Mouse (Mus musculus) kidney, adult 8-10 months (tissue): ENCODE measurements around the gene Ankrd50.

Experiments
- DNase-seq, 2 experiments: peaks; one replicate each; pipeline ENCODE4 v3.0.0; 2022

The Ankrd50 gene

DNA sequence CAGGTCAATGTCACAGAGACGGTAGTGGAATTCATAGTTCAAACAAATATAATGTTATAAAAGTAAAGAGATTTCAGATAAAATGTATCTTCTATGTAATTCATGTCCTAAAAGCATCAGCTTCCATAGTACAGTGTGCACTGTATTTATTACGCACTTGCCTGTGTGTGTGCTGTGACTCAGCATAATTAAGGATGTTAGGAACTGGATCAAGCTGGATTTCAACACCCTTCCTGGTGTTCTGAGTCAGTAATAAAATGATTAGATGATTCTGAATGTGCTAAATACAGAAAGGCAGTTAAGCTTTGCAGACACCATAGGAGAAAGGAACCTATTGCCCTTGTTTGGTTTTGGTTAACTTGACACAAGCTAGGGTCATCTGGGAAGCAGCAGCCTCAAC lies 21.5 kb downstream of the Ankrd50 start:
- no peak for DNase-seq

DNA sequence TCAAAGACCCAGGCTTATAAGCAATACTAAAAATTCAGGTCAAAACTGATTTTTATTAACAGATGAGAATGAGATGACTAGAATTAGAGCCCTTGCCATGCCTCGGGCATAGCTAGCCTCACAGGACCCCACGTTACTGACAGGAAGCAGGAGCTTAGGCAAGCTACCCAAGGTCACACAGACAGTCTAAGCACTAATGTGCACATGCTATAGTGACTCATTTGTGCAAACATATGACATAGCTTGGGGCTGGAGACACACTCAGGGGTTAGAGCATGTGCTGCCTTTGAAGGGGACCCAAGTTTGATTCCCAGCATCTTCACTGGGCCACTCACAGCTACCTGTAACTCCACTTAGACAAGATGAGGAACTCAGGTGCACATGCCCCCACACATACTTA lies 22.9 kb downstream of the Ankrd50 start:
- no peak for DNase-seq

DNA sequence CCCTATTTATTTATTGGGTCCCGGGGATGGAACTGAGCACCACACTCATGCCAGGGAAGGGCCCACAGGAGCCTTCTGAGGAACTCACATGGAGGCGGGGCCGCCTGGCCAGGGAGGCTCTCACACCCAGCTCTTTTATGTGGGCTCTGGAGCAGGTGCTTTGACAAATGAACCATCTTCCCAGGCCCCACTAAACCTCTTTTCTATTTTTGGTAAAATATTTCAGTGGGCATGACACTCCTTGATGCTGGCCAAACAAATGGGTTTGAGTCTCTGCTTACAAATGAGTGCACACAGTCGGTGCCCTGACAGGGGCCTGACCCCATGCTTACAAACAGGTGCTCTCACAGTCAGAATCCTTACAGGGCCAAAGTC lies 24.4 kb downstream of the Ankrd50 start:
- no peak for DNase-seq

DNA sequence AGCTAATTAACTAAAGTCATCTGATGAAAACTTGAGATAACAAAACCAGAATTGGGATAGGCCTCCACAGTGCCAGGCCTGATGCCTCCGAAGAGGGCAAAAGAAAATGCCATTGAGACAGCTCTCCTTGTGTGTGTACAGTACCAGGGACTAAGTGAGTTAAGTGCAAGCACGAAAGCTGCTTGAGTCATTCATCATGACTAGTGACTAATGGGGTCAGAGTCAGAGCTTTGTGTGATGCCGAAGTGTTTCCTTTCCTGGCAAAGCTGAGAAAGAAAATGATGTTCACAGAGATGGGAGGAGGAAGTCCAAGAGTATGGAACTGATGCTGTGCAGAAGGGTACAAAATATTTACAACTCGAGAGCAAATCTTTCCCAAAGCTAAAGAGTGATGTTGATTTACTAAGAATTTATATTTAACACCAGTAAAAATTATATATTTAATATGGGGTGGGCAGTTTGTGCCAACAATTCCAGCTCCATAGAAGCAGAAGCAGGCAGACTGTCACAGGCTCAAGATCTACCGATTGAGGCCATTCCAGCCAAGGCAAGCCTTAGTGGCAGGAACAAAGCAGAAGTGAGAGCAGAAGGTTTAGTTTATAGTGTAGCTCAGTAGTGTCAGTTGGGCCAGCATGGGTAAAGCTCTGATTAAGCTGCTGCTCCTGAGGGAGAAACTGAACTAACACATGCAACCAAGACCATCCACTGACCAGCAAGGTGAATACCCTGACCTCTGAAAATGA lies 25.0 kb downstream of the Ankrd50 start:
- DNase-seq: no peak

DNA sequence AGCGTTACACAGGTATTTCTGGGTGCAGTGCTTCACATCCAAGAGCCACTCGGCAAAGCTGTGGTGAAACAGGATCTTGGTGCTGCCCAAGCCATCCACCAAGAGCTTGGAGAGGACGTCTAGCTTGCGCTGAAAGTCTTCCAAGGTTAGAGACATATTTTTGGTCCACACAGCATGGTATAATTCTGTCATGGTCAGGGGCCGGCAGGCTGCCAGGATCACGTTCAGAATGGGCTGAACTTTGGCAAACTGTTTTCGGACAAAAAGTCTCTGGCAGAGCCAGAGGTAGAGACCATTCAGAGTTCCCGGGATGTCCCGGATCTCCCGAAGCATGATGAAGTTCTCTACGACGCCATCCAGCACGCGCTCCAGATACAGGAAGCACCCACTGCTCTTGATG lies 27.6 kb downstream of the Ankrd50 start:
- DNase-seq: no peak

DNA sequence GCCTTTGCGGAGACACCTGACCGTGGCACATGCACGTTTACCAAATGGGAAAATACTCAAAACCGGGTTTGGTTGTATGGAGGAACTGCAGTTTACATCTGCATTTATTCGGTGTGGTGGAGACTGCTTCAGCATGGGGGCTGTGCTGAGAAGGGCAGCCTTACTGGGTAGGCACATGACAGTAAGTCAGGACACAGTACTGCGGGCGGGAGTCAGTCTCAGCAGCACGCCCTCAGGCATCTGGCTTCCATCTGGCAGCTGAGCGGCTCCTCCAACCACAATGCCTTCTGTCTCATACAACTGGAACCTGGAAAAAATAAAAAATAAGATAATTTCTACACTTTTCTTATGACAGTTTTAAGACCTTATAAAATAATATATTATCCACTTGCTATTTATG lies 32.4 kb downstream of the Ankrd50 start:
- no peak for DNase-seq

DNA sequence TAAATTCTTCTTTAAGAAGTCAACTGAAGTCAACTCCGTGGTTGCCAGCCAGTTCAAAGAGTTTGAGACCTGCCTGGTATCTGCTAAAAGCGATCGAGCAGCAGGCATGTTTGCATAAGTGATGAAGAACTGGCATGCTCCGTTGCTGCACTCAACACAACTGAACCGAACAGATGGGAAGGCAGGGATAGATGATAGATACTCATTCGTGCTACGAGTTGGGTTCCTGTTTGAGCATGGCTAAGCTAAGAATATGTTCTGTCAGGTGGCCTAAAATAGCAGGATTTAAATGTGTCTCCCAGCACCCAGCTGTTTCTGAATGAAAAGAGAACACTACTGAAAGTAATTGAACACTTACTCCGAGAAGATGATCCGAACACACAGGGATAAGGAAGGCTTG lies 38.1 kb downstream of the Ankrd50 start:
- no peak for DNase-seq

DNA sequence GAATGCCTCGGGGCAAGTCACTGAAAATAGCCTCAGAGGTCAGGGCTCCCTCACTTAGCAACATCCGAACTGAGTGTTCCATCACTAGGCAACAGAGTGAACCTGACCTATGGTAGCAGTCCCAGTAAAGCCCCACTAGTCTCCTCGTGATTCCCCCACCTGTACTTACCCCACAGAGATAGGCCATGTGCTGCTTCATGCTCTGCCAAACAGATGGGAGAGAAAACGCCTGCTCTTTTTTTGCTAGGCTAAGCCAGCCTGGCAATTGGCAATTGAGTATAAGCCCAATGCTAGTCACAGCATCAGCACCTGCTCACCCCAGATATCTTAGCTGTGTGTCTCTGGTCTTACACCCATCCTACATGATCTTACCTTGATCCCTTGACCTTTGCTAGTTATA lies 40.8 kb downstream of the Ankrd50 start:
- no peak for DNase-seq

DNA sequence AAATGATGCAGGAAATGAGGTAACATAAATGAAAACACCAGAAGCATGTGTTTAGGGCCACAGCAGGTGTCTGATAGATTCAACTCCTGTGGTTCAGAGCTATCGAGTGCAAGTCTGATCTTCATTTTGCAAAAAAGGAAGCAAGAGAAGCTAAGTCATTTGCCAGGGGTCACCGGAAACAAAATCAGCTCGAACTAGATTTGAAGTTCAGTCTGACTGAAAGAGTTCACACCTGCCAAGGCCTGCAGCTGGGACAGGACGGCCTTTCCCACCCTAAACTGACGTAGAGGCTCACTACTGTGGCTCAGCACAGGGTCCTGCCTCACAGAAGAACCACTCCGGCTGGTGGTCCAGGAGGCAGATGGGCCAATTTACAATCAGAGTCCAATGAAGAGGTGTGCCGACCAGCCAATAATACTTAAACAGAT lies 44.1 kb downstream of the Ankrd50 start:
- no peak for DNase-seq

DNA sequence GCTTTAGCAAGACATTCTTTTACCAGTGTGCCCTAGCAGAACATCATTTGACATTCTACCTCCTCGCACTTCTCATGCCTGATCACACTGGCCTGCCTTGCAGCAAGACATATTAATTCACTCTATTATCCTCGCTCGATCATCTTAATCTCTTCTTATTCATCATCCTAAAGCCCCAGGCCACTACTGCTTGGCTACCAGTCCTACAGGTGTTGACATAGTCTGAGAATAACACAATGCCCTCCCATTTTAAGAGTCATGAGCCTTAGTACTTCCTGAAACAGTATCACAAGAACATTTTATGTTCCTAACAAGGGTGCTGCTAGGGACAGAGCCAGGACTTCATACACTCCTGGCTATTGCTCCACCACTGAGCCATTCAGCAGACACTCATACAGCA lies 48.0 kb downstream of the Ankrd50 start:
- no peak for DNase-seq

DNA sequence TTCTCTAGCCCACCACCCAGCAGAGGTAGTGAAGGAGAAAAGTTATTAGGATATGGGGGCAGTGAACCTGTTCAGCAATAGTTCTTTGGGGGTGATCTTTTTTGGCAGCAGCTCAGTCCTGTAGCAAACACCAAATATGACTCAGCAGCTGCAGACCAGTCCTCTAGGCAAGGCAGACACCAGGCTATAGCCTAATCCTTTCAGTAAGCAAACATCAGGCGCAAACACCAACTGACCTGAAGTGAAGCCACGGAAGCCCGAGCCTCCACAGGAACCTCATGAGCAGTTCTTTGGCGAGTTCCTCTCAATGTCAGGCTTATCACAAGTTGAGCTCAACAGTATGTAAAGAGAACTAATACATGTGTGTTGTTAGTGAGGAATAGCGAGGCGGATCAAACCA lies 48.8 kb downstream of the Ankrd50 start:
- no peak for DNase-seq

DNA sequence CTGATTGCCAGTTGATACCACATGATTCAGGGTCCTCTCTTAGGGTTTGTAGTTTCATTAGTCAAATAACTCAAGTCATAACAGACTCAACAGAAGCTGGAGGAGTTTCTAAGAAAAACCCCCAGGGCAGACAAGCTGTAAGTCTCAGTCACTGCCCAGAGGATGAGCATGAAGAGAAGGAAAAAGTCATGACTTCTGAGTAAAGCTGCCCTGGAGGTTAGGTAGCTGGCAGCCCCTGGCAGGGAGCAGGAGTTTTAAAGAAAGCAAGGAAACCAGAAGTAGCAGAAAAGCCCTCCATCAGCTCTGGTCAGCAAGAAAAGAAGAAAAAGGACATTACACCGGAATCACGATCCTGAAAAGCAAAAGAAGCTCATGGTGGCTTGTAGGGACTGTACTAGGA lies 50.2 kb downstream of the Ankrd50 start:
- DNase-seq: no peak

DNA sequence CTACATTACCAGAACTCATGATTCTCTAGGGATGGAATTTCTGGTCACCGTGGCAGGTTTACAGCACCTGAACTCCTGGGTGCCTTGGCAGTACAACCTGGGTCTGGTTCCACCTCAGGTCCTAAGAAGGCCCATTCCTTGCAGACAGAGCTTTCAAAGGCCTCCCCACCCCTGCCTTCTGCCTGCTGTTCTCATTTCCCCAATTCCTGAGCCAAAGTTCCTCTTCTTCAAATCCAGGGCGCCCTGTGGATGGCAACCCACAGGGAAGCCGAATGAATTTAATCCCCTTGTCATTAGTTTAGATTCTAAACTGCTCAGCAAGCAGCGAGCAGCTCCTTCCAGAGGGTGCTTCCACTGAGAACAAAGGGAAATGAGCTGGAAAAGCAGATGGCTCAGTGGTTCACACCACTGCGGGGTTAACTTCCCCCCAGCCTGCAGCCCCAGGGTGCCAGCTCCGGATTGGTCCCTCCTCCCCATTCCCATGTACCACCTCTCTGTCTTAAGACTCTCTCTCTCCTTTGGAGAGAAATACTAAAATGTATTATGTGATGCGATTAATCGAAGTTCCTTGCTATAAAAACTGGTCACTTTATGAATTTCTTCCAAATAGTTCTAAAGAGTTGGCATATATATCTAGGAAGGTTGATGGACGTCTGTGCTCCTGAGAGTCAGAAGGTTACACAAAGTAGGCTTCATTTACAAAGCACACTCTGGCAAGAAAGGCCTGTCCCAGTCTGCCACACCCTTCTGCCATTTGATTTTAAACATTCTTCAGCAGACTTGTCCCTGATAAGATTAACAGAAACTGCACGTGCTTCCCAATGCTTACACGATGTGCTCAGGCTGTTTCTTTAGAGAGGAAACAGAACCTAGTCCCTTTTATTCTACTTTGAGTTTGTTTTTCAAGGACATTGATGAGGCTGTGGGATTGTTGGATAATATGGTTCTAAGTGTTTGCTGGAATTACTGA lies 50.9 kb downstream of the Ankrd50 start:
- DNase-seq: no peak

DNA sequence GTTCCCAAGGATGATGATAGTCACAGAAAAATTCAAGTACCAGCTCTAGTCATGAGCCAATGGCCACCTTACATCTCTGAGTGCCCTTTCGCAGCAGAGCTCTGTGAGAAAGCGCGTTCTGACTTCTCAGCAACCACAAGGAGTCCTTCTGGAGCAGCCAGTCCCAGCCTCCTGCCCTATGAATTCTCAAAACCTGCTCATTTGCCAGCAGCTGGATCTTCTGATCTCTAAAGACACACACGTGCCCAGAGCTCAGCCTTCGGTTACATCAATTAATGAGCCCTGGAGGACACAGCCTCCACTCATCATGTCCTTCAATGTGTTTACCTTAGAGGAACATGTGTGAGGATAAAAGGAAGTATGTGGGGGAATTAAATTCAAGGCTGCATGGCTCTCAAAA lies 53.2 kb downstream of the Ankrd50 start:
- DNase-seq: no peak

DNA sequence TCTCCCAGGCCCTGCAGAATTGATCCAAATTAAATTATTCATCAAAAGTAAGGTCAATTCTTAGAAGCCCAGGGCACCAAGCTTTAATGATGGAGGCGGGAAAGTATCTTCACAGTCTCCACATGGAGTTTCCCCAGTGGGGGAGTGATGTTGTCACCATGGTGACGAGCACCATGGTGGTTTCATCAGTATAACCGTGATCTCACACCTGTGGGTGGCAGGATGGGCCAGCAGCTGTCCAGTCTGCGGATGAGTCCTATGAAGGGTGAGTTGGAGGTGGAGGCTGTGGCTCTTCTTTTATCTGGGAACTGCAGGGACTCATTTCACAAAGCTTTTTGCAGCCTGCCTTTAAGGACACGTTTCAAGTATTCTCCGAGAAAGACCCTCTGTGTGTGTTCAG lies 53.6 kb downstream of the Ankrd50 start:
- no peak for DNase-seq

DNA sequence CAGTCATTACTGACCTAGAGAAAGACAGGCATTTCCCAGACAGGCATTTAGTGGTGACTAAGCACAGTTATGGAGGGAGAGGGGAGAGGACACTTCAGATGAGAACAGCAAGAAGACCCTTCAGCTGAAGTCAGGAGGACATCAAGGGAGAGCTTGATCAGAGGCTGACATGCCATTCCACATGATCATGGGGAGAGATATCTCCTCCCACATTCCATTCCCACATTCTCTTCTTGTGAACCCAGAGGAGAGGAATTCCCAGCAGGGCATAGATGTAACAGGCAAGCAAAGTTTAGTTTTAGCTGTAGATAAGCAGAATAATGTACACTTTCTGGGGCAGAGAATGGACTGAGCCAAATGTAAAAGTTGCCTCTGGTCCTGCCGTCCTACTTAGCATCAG lies 57.4 kb downstream of the Ankrd50 start:
- DNase-seq: no peak

DNA sequence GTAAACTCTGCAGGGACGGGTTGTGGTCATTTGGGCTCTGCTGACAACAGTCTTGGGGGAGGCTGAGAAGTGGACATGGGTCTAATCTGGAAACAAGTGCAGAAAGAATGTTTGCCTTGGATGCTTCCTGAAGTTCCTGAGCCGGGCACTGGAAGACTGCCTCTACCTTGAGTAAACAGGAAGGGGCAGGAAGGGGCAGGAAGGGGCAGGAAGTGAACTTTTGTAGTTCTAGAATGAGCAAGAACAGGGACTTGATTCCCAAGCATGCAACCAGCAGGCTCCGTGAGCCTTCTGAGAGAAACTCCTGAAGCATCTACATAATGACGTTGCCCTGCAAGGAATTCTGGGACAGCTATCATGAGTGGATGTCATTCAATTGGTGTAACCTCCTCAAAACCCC lies 60.7 kb downstream of the Ankrd50 start:
- DNase-seq: no peak

DNA sequence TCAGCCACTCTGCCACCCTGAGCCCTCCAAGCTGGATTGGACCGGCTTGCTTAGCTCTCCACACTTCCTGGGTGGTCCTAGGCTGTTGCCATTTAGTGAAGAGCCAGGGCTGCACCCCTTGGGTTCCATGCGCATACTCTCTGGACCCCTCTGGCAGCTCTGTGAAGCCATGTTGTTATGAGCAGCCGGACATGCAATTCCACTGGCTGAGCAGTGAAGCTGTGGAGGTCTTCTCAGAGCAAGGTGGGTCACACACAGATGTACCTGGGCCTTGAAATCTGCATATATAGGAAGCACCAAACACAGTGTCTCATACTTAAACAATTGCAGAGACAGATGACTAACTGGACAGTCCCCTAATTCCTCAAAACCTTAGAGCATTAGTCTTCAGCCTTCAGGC lies 64.7 kb downstream of the Ankrd50 start:
- DNase-seq: no peak

DNA sequence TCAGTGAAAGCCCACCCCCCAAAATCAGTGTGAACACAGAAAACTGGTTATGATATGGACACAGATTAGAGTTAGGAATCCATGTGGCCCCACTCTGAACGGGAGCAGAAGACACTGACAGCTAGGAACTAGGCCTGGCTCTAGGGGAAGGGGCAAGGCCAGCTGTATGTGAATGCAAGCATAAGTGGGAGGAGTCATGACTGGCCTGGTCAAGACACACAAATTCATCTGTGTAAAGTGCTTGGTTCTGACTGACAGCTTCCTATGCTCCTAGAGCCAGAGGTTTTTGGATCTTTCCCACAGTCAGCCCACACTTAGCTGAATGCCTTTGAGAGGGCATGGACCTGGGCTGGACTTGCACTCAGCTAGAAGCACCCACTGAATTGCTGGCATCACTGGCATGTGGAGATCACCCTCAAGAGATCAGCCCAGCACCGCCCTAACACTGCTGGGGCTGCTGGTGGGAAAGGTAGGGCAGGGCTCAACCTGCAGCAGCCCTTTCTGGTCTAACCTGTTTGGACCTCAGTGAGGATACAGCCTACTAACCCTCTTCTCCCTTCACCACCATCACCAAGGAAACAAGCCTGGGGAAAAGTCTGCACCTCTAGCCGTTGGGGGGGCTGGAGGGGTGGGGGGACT lies 69.2 kb downstream of the Ankrd50 start:
- no peak for DNase-seq
